Mouse (Mus musculus): Measurements from ENCODE around the gene Rabggta. TPM values are rescaled to one million over a fixed set of nuclear protein-coding genes. Genes with fewer than 3 reads are reported as not detected.

Rabggta gene
- polyA plus RNA-seq, 1 experiment from 2014 or later = 65.1 TPM

DNA sequence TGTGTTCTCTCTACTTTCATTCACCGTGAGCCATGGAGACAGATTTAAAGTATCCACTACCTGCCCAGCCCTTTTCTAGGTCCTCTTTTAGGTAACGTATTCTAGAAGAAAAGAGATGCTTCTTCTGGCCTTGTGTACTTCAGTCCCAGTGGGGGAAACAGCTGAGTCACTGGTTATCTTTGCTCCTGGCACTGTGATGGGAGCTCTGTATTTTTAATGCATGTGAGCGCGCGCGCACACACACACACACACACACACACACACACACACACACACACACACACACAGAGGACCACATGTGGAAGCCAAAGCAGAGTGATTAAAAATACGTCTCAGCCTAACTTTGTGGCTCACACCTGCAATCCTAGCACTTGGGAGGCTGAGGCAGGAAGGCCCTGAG is 1.4 kb upstream of the Rabggta start:
- Histone ChIP-seq H3K4me2 (ENCODE audit: low read length) (no peak overlapping the region), H3K4me3 (ENCODE audit: low read depth, low read length) (no peak overlapping the region), H3K9ac (ENCODE audit: low read depth, low read length) (no peak overlapping the region), H3K4me1 (ENCODE audit: control insufficient read depth, insufficient read depth, low read length) (peaks cover 14% of the 10 kb centered on the region), H3K27me3 (ENCODE audit: control insufficient read depth, insufficient read depth, low read depth, low read length) (no peaks in the 10 kb centered on the region), H3K9me3 (replicated peaks; ENCODE audit: control insufficient read depth, low read length, poor library complexity, severe bottlenecking) (no peaks in the 10 kb centered on the region), H3K27ac (ENCODE audit: low read length) (no peak overlapping the region), H3K36me3 (ENCODE audit: control insufficient read depth, insufficient read depth, low read length) (peaks cover 6% of the 10 kb centered on the region; the same call in 1 of the 2 replicates)
- WGBS = 96% methylated on average over 7 of the region's 7 CpGs
- ATAC-seq = no peak

DNA sequence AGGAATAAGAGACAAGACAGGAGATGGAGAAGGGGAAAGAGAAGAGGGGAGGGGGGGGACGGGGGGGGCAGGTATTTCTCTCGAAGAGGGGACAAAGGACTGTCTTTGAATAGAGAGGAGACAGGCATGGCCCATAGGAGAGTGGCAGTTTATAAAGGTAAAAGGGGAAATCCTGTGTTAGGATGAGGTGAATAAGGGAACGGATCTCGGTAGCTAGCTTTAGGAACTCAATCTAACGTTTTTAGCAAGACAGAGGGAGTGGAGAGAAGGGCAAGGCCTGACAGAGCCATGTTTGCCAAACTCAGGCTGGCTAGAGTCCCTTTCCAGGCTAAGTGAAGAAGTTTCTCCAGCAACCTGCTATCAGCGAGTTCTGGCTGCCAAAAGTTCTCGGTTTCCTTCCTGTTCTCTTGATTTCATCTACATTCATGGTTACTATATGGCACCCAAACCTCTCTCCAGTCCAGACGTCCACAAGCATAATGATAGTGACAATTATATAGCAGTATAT is 429 bp upstream of the Rabggta start:
- peak overlapping the region; percentile 82 for H3K27ac ChIP-seq (ENCODE audit: low read length)
- H3K4me3 ChIP-seq (ENCODE audit: low read depth, low read length) = peak overlapping the region; percentile 69
- H3K36me3 ChIP-seq (ENCODE audit: control insufficient read depth, insufficient read depth, low read length) = peaks cover 10% of the 10 kb centered on the region; the same call in 1 of the 2 replicates
- H3K9me3 ChIP-seq (replicated peaks; ENCODE audit: control insufficient read depth, low read length, poor library complexity, severe bottlenecking) = no peaks in the 10 kb centered on the region
- no peak for ATAC-seq
- no peaks in the 10 kb centered on the region for H3K27me3 ChIP-seq (ENCODE audit: control insufficient read depth, insufficient read depth, low read depth, low read length)
- WGBS = 45% methylated on average over 8 of the region's 8 CpGs
- peak overlapping the region; percentile 79 for H3K4me2 ChIP-seq (ENCODE audit: low read length)
- H3K4me1 ChIP-seq (ENCODE audit: control insufficient read depth, insufficient read depth, low read length) = peaks cover 14% of the 10 kb centered on the region
- peak overlapping the region; percentile 75 for H3K9ac ChIP-seq (ENCODE audit: low read depth, low read length)

DNA sequence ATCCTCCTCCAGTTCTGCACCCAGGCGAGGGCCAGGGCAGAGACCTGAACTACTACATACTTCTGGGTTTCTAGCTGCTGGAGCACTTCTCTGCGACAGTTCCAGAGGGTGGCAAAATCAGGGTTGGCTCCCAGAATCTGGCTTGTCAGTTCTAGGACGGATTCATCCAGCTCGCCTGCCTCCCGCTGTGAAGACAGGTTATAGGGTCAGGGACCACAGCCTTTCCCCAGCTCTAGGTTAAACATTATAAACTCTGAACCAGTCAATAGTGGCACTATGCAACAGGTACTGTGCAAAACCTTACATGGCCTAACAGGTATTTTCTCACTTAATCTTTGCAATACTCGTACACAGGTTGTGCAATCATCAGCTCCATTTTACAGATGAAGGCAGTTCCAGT is 987 bp downstream of the Rabggta start:
- Histone ChIP-seq H3K4me1 (ENCODE audit: control insufficient read depth, insufficient read depth, low read length) (peaks cover 14% of the 10 kb centered on the region), H3K27ac (ENCODE audit: low read length) (peak overlapping the region; percentile 82; the same call in 1 of the 2 replicates), H3K36me3 (ENCODE audit: control insufficient read depth, insufficient read depth, low read length) (peaks cover 17% of the 10 kb centered on the region; the same call in 1 of the 2 replicates), H3K27me3 (ENCODE audit: control insufficient read depth, insufficient read depth, low read depth, low read length) (no peaks in the 10 kb centered on the region), H3K4me3 (ENCODE audit: low read depth, low read length) (peak overlapping the region; percentile 69), H3K4me2 (ENCODE audit: low read length) (peak overlapping the region; percentile 79), H3K9me3 (replicated peaks; ENCODE audit: control insufficient read depth, low read length, poor library complexity, severe bottlenecking) (no peaks in the 10 kb centered on the region), H3K9ac (ENCODE audit: low read depth, low read length) (peak overlapping the region; percentile 75; the same call in 1 of the 2 replicates)
- ATAC-seq = no peak
- 72% methylated on average over 6 of the region's 6 CpGs for WGBS

DNA sequence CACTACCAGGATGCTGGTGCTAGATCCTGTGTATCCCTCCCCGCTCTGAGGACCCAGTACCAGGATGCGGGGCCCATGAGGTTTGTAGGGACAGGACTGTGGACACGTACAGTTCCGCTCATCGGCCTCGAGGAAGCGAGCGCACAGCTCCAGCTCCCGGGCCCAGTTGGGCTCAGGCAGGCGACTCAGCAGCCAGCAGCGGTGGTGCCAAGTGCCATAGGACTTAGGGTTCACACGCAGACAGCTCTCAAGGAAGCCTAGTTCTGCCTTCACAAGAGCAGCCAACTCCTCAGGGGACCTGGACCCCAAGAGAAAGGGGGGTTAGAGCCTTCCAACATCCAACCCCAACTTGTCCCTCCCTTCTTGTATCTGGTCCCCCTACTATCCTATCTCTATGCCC is 1.4 kb downstream of the Rabggta start:
- H3K4me3 ChIP-seq (ENCODE audit: low read depth, low read length) = no peak overlapping the region

DNA sequence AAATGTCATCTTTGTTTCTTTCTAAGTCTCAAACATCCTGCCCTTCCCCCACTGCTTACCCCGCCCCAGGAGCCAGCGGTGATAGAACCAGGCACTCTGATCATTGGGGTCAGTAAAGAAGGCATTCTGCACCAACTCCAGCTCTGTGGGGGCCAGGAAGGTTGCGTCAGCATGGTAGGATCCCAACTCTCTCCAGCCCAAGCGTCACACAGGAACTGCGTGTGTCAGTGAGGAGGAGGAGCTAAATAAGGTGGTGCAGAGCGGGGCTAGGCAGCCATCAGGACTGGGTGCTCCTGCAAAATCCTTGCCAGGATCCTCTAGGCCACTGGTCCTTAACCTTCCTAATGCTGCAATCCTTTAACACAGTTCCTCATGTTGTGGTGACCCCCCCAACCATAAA is 2.3 kb downstream of the Rabggta start:
- Histone ChIP-seq H3K4me1 (ENCODE audit: control insufficient read depth, insufficient read depth, low read length) (peaks cover 14% of the 10 kb centered on the region), H3K9me3 (replicated peaks; ENCODE audit: control insufficient read depth, low read length, poor library complexity, severe bottlenecking) (no peaks in the 10 kb centered on the region), H3K27ac (ENCODE audit: low read length) (no peak overlapping the region), H3K36me3 (ENCODE audit: control insufficient read depth, insufficient read depth, low read length) (peaks cover 17% of the 10 kb centered on the region; the same call in 1 of the 2 replicates), H3K9ac (ENCODE audit: low read depth, low read length) (no peak overlapping the region), H3K27me3 (ENCODE audit: control insufficient read depth, insufficient read depth, low read depth, low read length) (no peaks in the 10 kb centered on the region), H3K4me2 (ENCODE audit: low read length) (no peak overlapping the region), H3K4me3 (ENCODE audit: low read depth, low read length) (no peak overlapping the region)
- no peak for ATAC-seq
- 89% methylated on average over 6 of the region's 6 CpGs for WGBS

More for the DNA sequence above, 1.4 kb downstream of the Rabggta start:
- H3K4me1 ChIP-seq (ENCODE audit: control insufficient read depth, insufficient read depth, low read length) = peaks cover 14% of the 10 kb centered on the region
- H3K9ac ChIP-seq (ENCODE audit: low read depth, low read length) = no peak overlapping the region; the same call in 1 of the 2 replicates
- H3K27me3 ChIP-seq (ENCODE audit: control insufficient read depth, insufficient read depth, low read depth, low read length) = no peaks in the 10 kb centered on the region
- no peaks in the 10 kb centered on the region for H3K9me3 ChIP-seq (replicated peaks; ENCODE audit: control insufficient read depth, low read length, poor library complexity, severe bottlenecking)
- ATAC-seq = no peak
- 93% methylated on average over 12 of the region's 12 CpGs for WGBS
- peak overlapping the region; percentile 79; the same call in 1 of the 2 replicates for H3K4me2 ChIP-seq (ENCODE audit: low read length)
- no peak overlapping the region for H3K27ac ChIP-seq (ENCODE audit: low read length)
- H3K36me3 ChIP-seq (ENCODE audit: control insufficient read depth, insufficient read depth, low read length) = peaks cover 17% of the 10 kb centered on the region; the same call in 1 of the 2 replicates

DNA sequence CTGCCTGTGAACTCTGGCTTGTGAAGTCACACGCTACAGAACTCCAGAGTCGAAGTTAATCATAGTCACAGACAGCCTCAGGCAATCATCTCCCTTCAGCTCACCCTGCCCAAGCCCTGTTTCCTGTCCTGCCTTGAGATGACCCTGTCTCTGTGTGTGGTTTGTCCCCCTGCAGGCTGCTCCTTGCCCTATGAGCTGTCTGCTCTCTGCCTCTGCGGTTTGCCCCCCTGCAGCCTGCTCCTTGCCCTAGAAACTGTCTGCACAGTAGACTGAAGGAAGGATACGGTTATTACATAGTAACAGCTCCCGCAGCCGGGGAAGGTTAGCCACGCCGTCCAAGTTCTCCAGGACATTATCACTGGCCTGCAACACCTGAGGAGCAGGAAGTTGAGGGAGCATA is 5.2 kb downstream of the Rabggta start:
- Histone ChIP-seq H3K4me1 (ENCODE audit: control insufficient read depth, insufficient read depth, low read length) (peaks cover 9% of the 10 kb centered on the region), H3K9me3 (replicated peaks; ENCODE audit: control insufficient read depth, low read length, poor library complexity, severe bottlenecking) (no peaks in the 10 kb centered on the region), H3K27me3 (ENCODE audit: control insufficient read depth, insufficient read depth, low read depth, low read length) (peaks cover 7% of the 10 kb centered on the region), H3K27ac (ENCODE audit: low read length) (no peak overlapping the region), H3K36me3 (ENCODE audit: control insufficient read depth, insufficient read depth, low read length) (peaks cover 17% of the 10 kb centered on the region; the same call in 1 of the 2 replicates), H3K9ac (ENCODE audit: low read depth, low read length) (no peak overlapping the region), H3K4me3 (ENCODE audit: low read depth, low read length) (no peak overlapping the region), H3K4me2 (ENCODE audit: low read length) (no peak overlapping the region)
- ATAC-seq = no peak
- WGBS = 91% methylated on average over 8 of the region's 8 CpGs

DNA sequence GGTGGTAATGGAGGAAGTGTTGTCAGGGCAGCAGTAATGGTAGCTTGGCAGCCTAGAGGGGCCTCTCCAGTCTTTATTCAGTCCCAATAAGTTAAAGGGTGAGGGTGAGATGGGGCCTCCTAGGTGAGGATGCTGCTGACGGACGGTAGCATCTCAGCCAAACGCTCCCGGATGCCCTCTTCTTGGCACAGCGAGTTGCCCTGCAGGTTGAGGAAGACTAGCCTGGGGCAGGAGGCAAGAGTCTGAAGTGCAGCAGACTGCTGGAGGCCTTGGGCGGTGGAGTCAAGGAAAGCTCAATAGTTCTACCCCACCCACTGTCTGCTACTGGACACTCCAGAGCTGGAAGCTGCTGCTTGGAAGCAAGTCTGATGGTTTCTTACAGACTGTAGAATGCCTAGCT is 5.8 kb downstream of the Rabggta start:
- Histone ChIP-seq H3K4me3 (ENCODE audit: low read depth, low read length) (no peak overlapping the region), H3K4me1 (ENCODE audit: control insufficient read depth, insufficient read depth, low read length) (peaks cover 6% of the 10 kb centered on the region), H3K9me3 (replicated peaks; ENCODE audit: control insufficient read depth, low read length, poor library complexity, severe bottlenecking) (no peaks in the 10 kb centered on the region), H3K36me3 (ENCODE audit: control insufficient read depth, insufficient read depth, low read length) (peaks cover 17% of the 10 kb centered on the region; the same call in 1 of the 2 replicates), H3K27ac (ENCODE audit: low read length) (no peak overlapping the region), H3K9ac (ENCODE audit: low read depth, low read length) (no peak overlapping the region), H3K4me2 (ENCODE audit: low read length) (no peak overlapping the region), H3K27me3 (ENCODE audit: control insufficient read depth, insufficient read depth, low read depth, low read length) (peaks cover 7% of the 10 kb centered on the region)
- no peak for ATAC-seq
- WGBS = 96% methylated on average over 6 of the region's 6 CpGs

DNA sequence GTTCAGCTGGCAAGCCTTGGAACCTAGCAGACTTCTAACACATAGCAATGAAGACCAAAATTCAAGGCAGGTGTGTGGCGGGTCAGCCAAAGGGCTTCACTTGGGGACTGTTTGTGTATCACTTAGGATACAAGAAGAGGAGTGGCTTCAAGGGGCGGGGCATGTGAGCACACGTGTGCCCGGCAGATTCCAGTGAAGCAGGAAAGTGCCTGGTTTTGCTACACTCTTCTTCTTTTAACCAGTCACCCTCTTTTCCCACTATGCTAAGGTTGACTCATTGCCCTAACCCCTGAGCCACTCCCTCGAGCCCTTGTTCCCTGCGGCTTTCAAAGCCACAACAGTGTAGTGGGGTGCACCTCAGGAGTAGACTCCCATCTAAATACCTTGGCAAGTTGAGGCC is 7.2 kb downstream of the Rabggta start:
- WGBS = 44% methylated on average over 6 of the region's 6 CpGs
- H3K27ac ChIP-seq (ENCODE audit: low read length) = no peak overlapping the region

DNA sequence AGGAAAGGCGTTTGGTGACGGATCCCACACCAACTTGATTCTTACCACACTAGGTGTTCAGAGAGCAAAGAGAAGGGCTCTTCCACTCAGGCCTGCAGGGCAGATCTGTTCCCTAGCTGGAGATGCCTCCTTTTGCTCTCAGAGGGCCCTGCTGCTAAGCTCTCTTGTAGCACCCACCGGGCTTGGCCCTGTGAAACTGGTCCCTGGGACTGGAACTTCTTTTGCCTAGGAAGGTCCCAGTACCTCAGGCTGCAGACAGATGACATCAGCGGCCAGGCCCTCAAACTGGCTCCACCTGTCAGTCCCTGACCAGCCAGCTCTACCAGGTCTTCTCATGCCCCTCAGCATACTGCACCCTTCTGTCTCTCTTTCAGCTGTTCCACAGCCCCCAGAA is 8.3 kb downstream of the Rabggta start, which contains the start of gene Tgm1:
Tgm1 (minus strand) TSS at position 198 of the 394 bp plus-strand sequence.
- Histone ChIP-seq H3K9me3 (replicated peaks; ENCODE audit: control insufficient read depth, low read length, poor library complexity, severe bottlenecking) (no peaks in the 10 kb centered on the region), H3K27ac (ENCODE audit: low read length) (no peak within 1 kb of the TSS), H3K4me3 (ENCODE audit: low read depth, low read length) (no peak within 1 kb of the TSS), H3K27me3 (ENCODE audit: control insufficient read depth, insufficient read depth, low read depth, low read length) (peaks cover 7% of the 10 kb centered on the region), H3K36me3 (ENCODE audit: control insufficient read depth, insufficient read depth, low read length) (peaks cover 12% of the 10 kb centered on the region; the same call in 1 of the 2 replicates), H3K4me1 (ENCODE audit: control insufficient read depth, insufficient read depth, low read length) (no peaks in the 10 kb centered on the region), H3K4me2 (ENCODE audit: low read length) (no peak within 1 kb of the TSS), H3K9ac (ENCODE audit: low read depth, low read length) (no peak within 1 kb of the TSS)
- no peak for ATAC-seq
- 27% methylated on average over 4 of the region's 4 CpGs for WGBS

More for the DNA sequence above, 7.2 kb downstream of the Rabggta start:
- Histone ChIP-seq H3K4me2 (ENCODE audit: low read length) (no peak overlapping the region), H3K4me1 (ENCODE audit: control insufficient read depth, insufficient read depth, low read length) (no peaks in the 10 kb centered on the region), H3K36me3 (ENCODE audit: control insufficient read depth, insufficient read depth, low read length) (peaks cover 14% of the 10 kb centered on the region; the same call in 1 of the 2 replicates), H3K9me3 (replicated peaks; ENCODE audit: control insufficient read depth, low read length, poor library complexity, severe bottlenecking) (no peaks in the 10 kb centered on the region), H3K27me3 (ENCODE audit: control insufficient read depth, insufficient read depth, low read depth, low read length) (peaks cover 7% of the 10 kb centered on the region), H3K9ac (ENCODE audit: low read depth, low read length) (no peak overlapping the region), H3K4me3 (ENCODE audit: low read depth, low read length) (no peak overlapping the region)
- no peak for ATAC-seq
